Mouse (Mus musculus): Measurements from ENCODE around the gene Sdf2.

Gene Sdf2

GRCm38 (mm10) chr11:78245627-78246317 is at the start of gene Sdf2, which contains the start of gene Supt6:
Sdf2 (plus strand) TSS chr11:78245746.
Supt6 (minus strand) TSS chr11:78245987.
- DNase-seq, result peak; percentile 72

- no peak for DNase-seq
These were observed 43.2 kb upstream of the Sdf2 start for GRCm38 (mm10) chr11:78202372-78202771.

DNA sequence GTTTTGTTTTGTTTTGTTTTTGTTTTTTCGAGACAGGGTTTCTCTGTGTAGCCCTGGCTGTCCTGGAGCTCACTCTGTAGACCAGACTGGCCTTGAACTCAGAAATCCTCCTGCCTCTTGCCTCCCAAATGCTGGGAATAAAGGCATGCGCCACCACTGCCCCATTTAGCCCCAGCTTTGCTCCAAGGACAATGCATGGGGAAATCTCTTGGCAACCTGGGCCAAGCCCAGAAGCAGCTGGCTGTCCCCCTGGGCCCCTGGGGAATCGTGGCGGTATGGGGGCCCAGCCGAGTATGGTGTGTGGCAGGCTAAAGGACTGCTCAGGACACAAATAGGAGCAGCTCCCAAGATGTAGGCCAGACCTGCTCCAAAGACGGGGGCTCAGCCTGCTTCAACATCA is 41.3 kb upstream of the Sdf2 start:
- no peak for DNase-seq

DNA sequence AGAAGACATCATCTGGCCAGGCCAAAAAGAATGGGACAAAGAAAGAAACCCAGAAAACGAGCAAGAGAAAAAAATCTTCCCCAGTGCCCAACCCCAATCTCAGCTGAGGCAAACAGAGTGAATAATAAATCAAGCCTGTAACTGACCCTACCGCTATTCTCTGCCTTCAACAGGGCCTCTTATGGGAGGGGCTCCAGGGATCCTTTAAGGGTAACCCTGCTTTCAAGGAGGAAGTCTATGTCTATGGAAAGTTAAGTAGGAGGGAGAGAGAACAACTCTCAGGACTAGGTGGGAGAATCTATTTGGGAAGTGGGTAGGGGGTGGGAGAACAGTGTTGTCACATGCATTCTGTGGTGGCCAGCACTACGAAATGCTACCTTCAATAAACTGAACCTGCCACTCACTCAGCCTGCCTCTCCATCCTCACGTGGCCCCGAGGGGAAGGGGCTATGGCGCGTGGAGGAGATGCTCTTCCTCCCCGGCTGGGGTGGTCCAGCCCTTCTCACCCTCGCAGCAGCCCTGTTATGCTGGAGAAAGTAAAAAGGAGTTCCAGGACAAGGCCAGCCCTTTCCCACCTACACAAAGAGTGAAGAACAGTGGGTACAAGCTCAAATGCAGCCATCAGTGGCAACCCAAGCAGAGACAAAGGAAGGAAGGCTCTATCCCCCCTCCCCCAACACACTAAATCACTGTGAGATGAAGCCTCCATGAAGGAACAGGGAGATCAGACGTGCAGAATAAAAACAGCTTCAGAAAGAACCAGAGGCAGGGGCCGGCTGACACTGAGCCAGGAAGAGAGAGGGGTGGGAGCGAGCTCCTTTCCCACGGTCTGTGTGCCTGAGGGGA is 40.0 kb upstream of the Sdf2 start:
- no peak for DNase-seq

- DNase-seq, result no peak
These were observed 38.4 kb upstream of the Sdf2 start for GRCm38 (mm10) chr11:78207190-78207589.

GRCm38 (mm10) chr11:78209886-78210285 is 35.7 kb upstream of the Sdf2 start:
- no peak for DNase-seq

DNA sequence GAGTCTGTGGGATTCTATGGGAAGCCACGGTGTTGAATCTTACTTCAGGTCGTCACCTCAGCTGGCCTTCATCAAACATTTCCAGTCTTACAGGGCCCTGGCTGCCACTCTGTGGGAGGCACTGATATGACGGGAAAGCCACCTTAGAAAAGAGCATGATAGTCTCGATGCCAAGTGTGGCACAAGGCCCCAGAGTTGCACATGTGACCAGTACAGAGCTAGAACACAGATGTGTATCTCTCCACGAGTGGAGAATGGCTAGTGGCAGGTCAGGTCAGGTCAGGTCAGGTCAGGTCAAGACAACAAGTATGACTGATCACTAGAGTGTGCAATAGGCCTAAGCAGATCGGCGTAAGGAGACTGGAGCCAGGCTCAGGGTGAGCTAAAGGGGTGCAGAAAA is 34.9 kb upstream of the Sdf2 start:
- no peak for DNase-seq

GRCm38 (mm10) chr11:78211513-78211912 is 34.0 kb upstream of the Sdf2 start:
- DNase-seq, result no peak

GRCm38 (mm10) chr11:78213086-78213817 is 32.3 kb upstream of the Sdf2 start:
- no peak for DNase-seq

- DNase-seq, result no peak
These were observed 29.7 kb upstream of the Sdf2 start for GRCm38 (mm10) chr11:78215709-78216317.

DNA sequence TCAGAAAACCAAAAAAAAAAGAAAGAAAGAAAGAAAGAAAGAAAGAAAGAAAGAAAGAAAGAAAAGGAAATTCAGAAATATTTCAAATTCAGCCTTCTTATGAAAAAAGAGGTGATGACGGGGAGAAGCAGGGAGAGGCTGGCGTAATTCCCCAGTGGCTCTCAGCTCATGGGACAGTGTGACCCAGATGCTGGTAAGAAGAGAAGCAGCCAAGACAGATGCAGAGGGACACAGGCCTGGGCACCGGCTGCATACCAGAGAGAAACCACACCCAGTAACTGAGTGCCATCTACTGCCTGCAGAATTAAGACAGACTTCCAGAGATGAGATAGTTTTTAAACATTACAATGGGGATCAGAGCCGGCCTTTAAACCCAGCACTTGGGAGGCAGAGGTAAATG is 22.0 kb upstream of the Sdf2 start:
- no peak for DNase-seq

- no peak for DNase-seq
These were observed 14.0 kb upstream of the Sdf2 start for GRCm38 (mm10) chr11:78231518-78231917.

- no peak for DNase-seq
These were observed 5.2 kb upstream of the Sdf2 start for GRCm38 (mm10) chr11:78240193-78240857.

DNA sequence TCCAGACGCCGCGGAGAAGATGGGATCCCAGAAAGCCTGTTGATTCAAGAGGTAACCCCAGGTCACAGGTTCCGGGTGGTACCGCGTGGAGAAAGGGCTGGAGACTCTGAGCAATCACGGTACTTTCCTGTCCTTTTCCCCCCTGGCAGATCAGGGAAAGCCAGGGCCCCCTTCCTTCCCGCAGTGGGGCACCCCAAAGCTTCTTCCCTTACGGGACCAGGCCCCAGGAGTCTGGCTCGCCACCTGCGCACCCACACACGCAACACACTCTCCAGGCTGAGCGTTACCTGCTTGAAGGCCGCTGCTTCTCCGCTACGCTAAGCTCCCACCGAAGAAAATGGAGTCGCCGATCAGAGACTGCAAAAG is 302 bp upstream of the Sdf2 start:
- no peak for DNase-seq

DNA sequence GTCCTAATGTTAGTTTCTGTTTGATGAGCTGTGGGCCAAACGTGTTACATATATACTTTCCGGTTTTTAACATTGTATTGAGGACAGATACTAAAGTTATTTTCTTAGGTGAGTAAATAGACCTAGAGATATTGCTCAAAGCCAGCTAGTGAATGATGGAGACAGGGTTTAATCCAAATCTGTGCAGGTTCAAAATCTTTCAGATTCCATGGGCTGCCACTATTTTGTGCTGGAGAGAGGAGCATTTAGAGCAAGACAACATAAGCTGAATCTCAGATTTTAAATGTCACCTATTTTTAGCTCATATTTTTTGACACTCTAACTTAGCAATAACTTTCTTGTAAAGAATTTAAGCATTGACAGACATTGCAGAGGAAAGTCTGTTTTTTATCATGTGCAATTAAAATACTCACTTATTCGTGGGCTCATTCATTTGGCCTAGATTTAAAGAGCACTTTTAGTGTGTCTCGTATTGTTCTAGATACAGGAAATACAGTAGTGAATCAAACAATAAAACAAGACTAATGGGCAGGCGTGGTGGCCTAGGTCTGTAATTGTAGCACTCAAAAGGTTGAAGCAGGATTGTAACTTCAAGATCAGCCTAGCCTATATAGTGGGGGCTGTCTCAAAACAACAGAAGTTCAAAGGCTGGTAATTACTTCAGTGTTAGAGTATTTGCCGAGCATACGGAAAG is 919 bp downstream of the Sdf2 start:
- no peak for DNase-seq

DNA sequence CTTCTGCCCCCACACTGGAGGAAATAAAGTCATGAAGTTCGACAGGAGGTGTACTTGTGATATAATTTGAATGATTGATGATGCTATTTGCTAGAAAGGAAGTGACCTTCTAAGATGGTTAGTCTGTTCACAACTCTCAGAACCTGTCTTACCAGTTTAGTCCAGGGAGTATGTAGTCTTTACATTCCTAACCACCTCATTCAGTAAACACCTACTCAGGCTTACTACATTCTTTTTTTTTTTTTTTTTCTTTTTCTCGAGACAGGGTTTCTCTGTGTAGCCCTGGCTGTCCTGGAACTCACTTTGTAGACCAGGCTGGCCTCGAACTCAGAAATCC is 1.4 kb downstream of the Sdf2 start:
- DNase-seq, result no peak

DNA sequence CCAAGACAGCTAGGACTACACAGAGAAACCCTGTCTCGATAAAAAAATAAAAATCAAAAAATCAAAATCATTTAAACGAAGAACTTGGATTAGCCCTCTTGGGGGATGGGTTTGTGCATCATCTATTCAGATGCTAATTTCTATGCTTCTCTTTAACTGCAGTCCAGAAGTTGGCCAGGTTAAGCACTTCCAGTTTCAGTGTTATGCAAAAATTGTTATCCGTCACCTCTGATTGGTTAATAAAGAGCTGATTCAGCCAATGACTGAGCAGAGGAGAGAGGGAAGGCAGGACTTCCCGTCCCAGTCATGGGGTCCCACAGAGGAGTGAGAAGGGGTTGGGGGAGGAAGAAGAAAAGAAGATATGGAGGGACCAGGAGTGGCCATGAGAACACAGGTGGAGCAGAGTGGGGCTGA is 2.2 kb downstream of the Sdf2 start:
- no peak for DNase-seq

DNA sequence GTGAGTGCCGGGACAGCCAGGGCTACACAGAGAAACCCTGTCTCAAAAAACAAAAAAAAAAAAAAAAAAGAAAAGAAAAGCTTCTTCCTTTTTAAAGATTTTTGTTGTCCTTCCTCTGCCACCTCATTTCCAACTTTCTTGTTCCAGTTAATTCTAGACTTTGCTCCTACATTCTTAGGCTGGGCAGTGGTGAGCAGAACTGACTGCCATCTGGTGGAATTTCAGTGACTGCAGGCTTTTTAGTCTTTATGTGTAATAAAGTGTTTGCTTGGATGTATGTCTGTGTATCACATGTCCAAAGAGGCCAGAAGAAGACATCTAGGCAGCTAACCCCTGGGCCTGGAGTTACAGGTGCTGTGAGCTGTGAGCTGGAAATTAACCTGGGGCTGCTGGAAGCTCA is 11.1 kb downstream of the Sdf2 start:
- DNase-seq, result no peak

- DNase-seq, result no peak
These were observed 15.1 kb downstream of the Sdf2 start for GRCm38 (mm10) chr11:78260489-78261258.

DNA sequence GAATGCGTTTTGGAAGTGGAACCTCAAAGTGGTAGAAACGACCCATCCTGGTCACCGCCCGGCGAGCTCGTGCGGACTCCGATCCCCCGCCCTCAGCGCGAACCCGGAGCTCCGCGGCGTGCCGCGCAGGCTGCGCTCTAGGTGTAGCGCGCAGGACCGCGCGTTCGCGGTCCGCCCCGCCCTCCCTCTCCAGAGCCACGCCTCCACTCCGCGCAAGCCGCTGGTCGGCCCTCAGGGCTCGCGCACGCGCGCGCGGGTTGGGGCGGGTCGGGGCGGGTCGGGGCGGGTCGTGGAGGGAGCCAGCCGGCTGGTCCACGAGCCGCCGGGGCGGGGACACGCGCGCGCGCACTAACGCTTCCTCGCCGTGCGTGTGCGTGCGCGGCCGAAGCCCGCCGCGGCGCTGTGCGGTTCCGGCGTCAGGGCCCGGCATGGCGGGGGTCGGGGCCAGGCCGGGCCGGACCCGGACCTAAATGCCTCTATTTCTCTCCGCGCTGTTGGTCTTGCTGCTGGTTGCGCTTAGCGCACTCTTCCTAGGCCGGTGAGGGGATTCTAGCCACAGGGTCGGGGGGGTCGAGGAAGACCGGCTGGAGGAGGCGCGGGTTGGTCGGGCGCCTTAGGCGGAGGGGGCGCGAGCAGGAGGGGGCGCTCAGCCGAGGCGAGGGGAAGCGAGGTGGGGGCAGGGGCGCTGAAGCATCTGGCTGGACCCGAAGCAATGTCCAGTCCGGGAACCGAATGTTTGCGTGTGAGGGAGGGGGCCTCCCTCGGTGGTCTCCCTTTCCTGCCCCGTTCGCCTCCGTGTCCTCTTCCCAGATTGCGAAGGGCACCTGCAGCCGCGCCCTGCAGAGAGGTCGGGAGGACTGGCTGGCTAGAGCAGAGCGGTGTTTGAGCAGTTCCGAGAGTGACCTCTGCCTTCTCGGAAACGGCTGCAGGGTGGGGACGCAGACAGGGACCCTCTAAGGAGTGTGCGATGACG is 16.1 kb downstream of the Sdf2 start, which contains the start of gene 2610507B11Rik:
TSS of gene 2610507B11Rik (plus strand) at position 373 of the 973 bp plus-strand sequence.
- DNase-seq, result peak; percentile 92
